Mouse (Mus musculus) urinary bladder, adult 2 months (tissue): ENCODE results near the gene Ift22. TPM values are rescaled to one million over a fixed set of nuclear protein-coding genes. Genes with fewer than 3 reads are reported as not detected.
A peak's percentile ranks its signal among the peaks of the same experiment; 100 is the strongest.
"Not testable (repeated sequence)": the region's sequence is repeated elsewhere in the genome, so short reads cannot be mapped to it uniquely, and the experiment has no call there.

Experiments used
- DNase-seq: peaks from one replicate; pipeline ENCODE4 v3.0.0; 2022; ENCODE audit warnings: low spot score
- polyA plus RNA-seq: library from polyadenylated mRNA; depleted of rRNA; stranded (reverse); fragments of >200 nt; gene quantifications from 2 replicates; pipeline ENCODE4 v1.2.3, GENCODE M21; 2012; rRNA removed

Gene Ift22
- polyA plus RNA-seq, 1 experiment = 22.6 TPM

GRCm38 (mm10) chr5:136947874-136948273, 39.9 kb downstream of the Ift22 start:
- DNase-seq = no peak

- not testable (repeated sequence) for DNase-seq
These were observed 41.8 kb downstream of the Ift22 start for GRCm38 (mm10) chr5:136949551-136950336.

- no peak for DNase-seq
These were observed 42.6 kb downstream of the Ift22 start for GRCm38 (mm10) chr5:136950521-136950920.

- DNase-seq = no peak
These were observed 44.2 kb downstream of the Ift22 start for GRCm38 (mm10) chr5:136952153-136952552.

GRCm38 (mm10) chr5:136953015-136953414, 45.1 kb downstream of the Ift22 start, which contains the start of gene Fis1:
Fis1 (plus strand) TSS chr5:136953275.
- peak; percentile 82 for DNase-seq

- DNase-seq = no peak
These were observed 45.5 kb downstream of the Ift22 start for GRCm38 (mm10) chr5:136953440-136953951.

GRCm38 (mm10) chr5:136955622-136956021, 47.7 kb downstream of the Ift22 start:
- DNase-seq = no peak

GRCm38 (mm10) chr5:136957250-136957649, 49.3 kb downstream of the Ift22 start:
- no peak for DNase-seq

GRCm38 (mm10) chr5:136958991-136959605, 51.1 kb downstream of the Ift22 start:
- no peak for DNase-seq

- no peak for DNase-seq
These were observed 52.1 kb downstream of the Ift22 start for GRCm38 (mm10) chr5:136960053-136960452.

- no peak for DNase-seq
These were observed 53.5 kb downstream of the Ift22 start for GRCm38 (mm10) chr5:136961334-136961982.

- peak; percentile 86 for DNase-seq
These were observed 54.1 kb downstream of the Ift22 start for GRCm38 (mm10) chr5:136961983-136962461.

GRCm38 (mm10) chr5:136962501-136962900, 54.6 kb downstream of the Ift22 start:
- no peak for DNase-seq

- DNase-seq = no peak
These were observed 55.1 kb downstream of the Ift22 start for GRCm38 (mm10) chr5:136962966-136963540.

Other genes starting within 250 kb of the Ift22 start
- gene Myl10, start 215.0 kb upstream of the Ift22 start, polyA plus RNA-seq = not detected in 2 replicates
- 0.15 and 0.48 TPM in 2 replicates for gene Col26a1, start 24.9 kb upstream of the Ift22 start, polyA plus RNA-seq
- gene Fis1, start 45.1 kb downstream of the Ift22 start, polyA plus RNA-seq = 190 and 203 TPM in 2 replicates
- gene Cldn15, start 58.5 kb downstream of the Ift22 start, polyA plus RNA-seq = 6.5 and 10.6 TPM in 2 replicates
- 45.8 and 50.9 TPM in 2 replicates for gene Plod3, start 78.9 kb downstream of the Ift22 start, polyA plus RNA-seq
- gene Znhit1, start 79.9 kb downstream of the Ift22 start, polyA plus RNA-seq = 62.3 and 66.6 TPM in 2 replicates
- gene Vgf, start 118.2 kb downstream of the Ift22 start, polyA plus RNA-seq = 0.08 and 0.15 TPM in 2 replicates
- 96.2 and 118 TPM in 2 replicates for gene Ap1s1, start 138.0 kb downstream of the Ift22 start, polyA plus RNA-seq
- 6.2 and 8.3 TPM in 2 replicates for gene Serpine1, start 164.1 kb downstream of the Ift22 start, polyA plus RNA-seq
- 5.7 and 11.9 TPM in 2 replicates for gene Trim56, start 208.1 kb downstream of the Ift22 start, polyA plus RNA-seq
- gene Muc3, start 241.2 kb downstream of the Ift22 start, polyA plus RNA-seq = not detected in 2 replicates